Mouse (Mus musculus): Measurements from ENCODE around the gene Prr36. TPM values are rescaled to one million over a fixed set of nuclear protein-coding genes. Genes with fewer than 3 reads are reported as not detected.

The Prr36 gene
- polyA plus RNA-seq, 1 experiment from 2014 or later = 0.43 TPM

GRCm38 (mm10) chr8:4213210-4214005 lies 3.9 kb downstream of the Prr36 start:
- Histone ChIP-seq H3K9me3 (replicated peaks) (no peaks in the 10 kb centered on the region), H3K36me3 (no peaks in the 10 kb centered on the region), H3K27me3 (replicated peaks) (peaks cover 97% of the 10 kb centered on the region), H3K27ac (0 out of 2 replicates have a peak overlapping the region, but pooled peaks have one; percentile 26), H3K4me2 (peak overlapping the region; percentile 74), H3K4me1 (peaks cover 27% of the 10 kb centered on the region), H3K4me3 (peak overlapping the region; percentile 39), H3K9ac (0 out of 2 replicates have a peak overlapping the region, but pooled peaks have one; percentile 24)
- ATAC-seq = peak; percentile 60
- WGBS (ENCODE audit: insufficient replicate concordance) = 3% methylated on average over 18 of the region's 18 CpGs

- 2% methylated on average over 25 of the region's 25 CpGs for WGBS (ENCODE audit: insufficient replicate concordance)
- peak; percentile 23 for ATAC-seq
- Histone ChIP-seq H3K27ac (no peak overlapping the region), H3K27me3 (replicated peaks) (peaks cover 97% of the 10 kb centered on the region), H3K4me1 (peaks cover 27% of the 10 kb centered on the region), H3K4me3 (peak overlapping the region; percentile 39), H3K4me2 (peak overlapping the region; percentile 74), H3K9me3 (replicated peaks) (no peaks in the 10 kb centered on the region), H3K36me3 (no peaks in the 10 kb centered on the region), H3K9ac (no peak overlapping the region)
Measured at GRCm38 (mm10) chr8:4212809-4213209, 4.5 kb downstream of the Prr36 start.

- no peaks in the 10 kb centered on the region for H3K36me3 ChIP-seq
- 68% methylated on average over 6 of the region's 6 CpGs for WGBS (ENCODE audit: insufficient replicate concordance)
- no peak for ATAC-seq
- no peak overlapping the region for H3K4me3 ChIP-seq
- H3K4me1 ChIP-seq = peaks cover 39% of the 10 kb centered on the region
- H3K27me3 ChIP-seq (replicated peaks) = peaks cover 97% of the 10 kb centered on the region
- no peak overlapping the region for H3K4me2 ChIP-seq
- no peak overlapping the region for H3K27ac ChIP-seq
- no peaks in the 10 kb centered on the region for H3K9me3 ChIP-seq (replicated peaks)
- H3K9ac ChIP-seq = no peak overlapping the region
Measured at GRCm38 (mm10) chr8:4211097-4211496, 6.2 kb downstream of the Prr36 start.

- H3K27me3 ChIP-seq (replicated peaks) = peaks cover 97% of the 10 kb centered on the region
- H3K9ac ChIP-seq = no peak overlapping the region
- H3K27ac ChIP-seq = no peak overlapping the region
- ATAC-seq = no peak
- H3K4me2 ChIP-seq = peak overlapping the region; percentile 46
- H3K4me1 ChIP-seq = peaks cover 20% of the 10 kb centered on the region
- 49% methylated on average over 2 of the region's 2 CpGs for WGBS (ENCODE audit: insufficient replicate concordance)
- H3K4me3 ChIP-seq = peak overlapping the region; percentile 18; the same call in 1 of the 2 replicates
- H3K9me3 ChIP-seq (replicated peaks) = no peaks in the 10 kb centered on the region
- no peaks in the 10 kb centered on the region for H3K36me3 ChIP-seq
Measured at GRCm38 (mm10) chr8:4207016-4207350, 10.3 kb downstream of the Prr36 start.

- Histone ChIP-seq H3K36me3 (no peaks in the 10 kb centered on the region), H3K9ac (no peak overlapping the region), H3K4me1 (peaks cover 20% of the 10 kb centered on the region), H3K4me3 (peak overlapping the region; percentile 18), H3K4me2 (peak overlapping the region; percentile 46), H3K27me3 (replicated peaks) (peaks cover 93% of the 10 kb centered on the region), H3K9me3 (replicated peaks) (no peaks in the 10 kb centered on the region), H3K27ac (no peak overlapping the region)
- WGBS (ENCODE audit: insufficient replicate concordance) = 10% methylated on average over 44 of the region's 44 CpGs
- peak; percentile 72 for ATAC-seq
Measured at GRCm38 (mm10) chr8:4206182-4207015, 10.9 kb downstream of the Prr36 start.

- Histone ChIP-seq H3K36me3 (no peaks in the 10 kb centered on the region), H3K27ac (no peak overlapping the region), H3K4me1 (peaks cover 20% of the 10 kb centered on the region), H3K9ac (0 out of 2 replicates have a peak overlapping the region, but pooled peaks have one; percentile 14), H3K9me3 (replicated peaks) (no peaks in the 10 kb centered on the region), H3K27me3 (replicated peaks) (peaks cover 84% of the 10 kb centered on the region), H3K4me2 (peak overlapping the region; percentile 46), H3K4me3 (peak overlapping the region; percentile 18)
- ATAC-seq = no peak
- WGBS (ENCODE audit: insufficient replicate concordance) = 17% methylated on average over 38 of the region's 38 CpGs
Measured at GRCm38 (mm10) chr8:4205246-4206123, 11.8 kb downstream of the Prr36 start.

GRCm38 (mm10) chr8:4201321-4201720 lies 15.9 kb downstream of the Prr36 start:
- H3K9me3 ChIP-seq (replicated peaks) = no peaks in the 10 kb centered on the region
- no peak overlapping the region for H3K4me3 ChIP-seq
- peaks cover 44% of the 10 kb centered on the region for H3K27me3 ChIP-seq (replicated peaks)
- ATAC-seq = no peak
- no peaks in the 10 kb centered on the region for H3K36me3 ChIP-seq
- 20% methylated on average over 2 of the region's 2 CpGs for WGBS (ENCODE audit: insufficient replicate concordance)
- H3K4me1 ChIP-seq = peaks cover 10% of the 10 kb centered on the region
- H3K4me2 ChIP-seq = no peak overlapping the region
- H3K27ac ChIP-seq = no peak overlapping the region
- no peak overlapping the region for H3K9ac ChIP-seq

- 53% methylated on average over 7 of the region's 7 CpGs for WGBS (ENCODE audit: insufficient replicate concordance)
- H3K4me1 ChIP-seq = peaks cover 26% of the 10 kb centered on the region
- H3K9ac ChIP-seq = no peak overlapping the region
- no peaks in the 10 kb centered on the region for H3K9me3 ChIP-seq (replicated peaks)
- H3K27ac ChIP-seq = no peak overlapping the region
- H3K36me3 ChIP-seq = no peaks in the 10 kb centered on the region
- peaks cover 4% of the 10 kb centered on the region; the same call in 1 of the 2 replicates for H3K27me3 ChIP-seq (replicated peaks)
- ATAC-seq = no peak
- H3K4me2 ChIP-seq = peak overlapping the region; percentile 34
- no peak overlapping the region for H3K4me3 ChIP-seq
Measured at GRCm38 (mm10) chr8:4193588-4193894, 23.7 kb downstream of the Prr36 start.

GRCm38 (mm10) chr8:4192807-4193587 lies 24.3 kb downstream of the Prr36 start:
- 10% methylated on average over 18 of the region's 18 CpGs for WGBS (ENCODE audit: insufficient replicate concordance)
- Histone ChIP-seq H3K36me3 (no peaks in the 10 kb centered on the region), H3K9me3 (replicated peaks) (no peaks in the 10 kb centered on the region), H3K27ac (no peak overlapping the region), H3K27me3 (replicated peaks) (peaks cover 4% of the 10 kb centered on the region; the same call in 1 of the 2 replicates), H3K4me1 (peaks cover 31% of the 10 kb centered on the region), H3K4me3 (no peak overlapping the region), H3K4me2 (peak overlapping the region; percentile 34), H3K9ac (no peak overlapping the region)
- peak; percentile 53; the same call in 1 of the 2 replicates for ATAC-seq

GRCm38 (mm10) chr8:4192305-4192704 lies 25.0 kb downstream of the Prr36 start:
- Histone ChIP-seq H3K4me3 (no peak overlapping the region), H3K27me3 (replicated peaks) (peaks cover 4% of the 10 kb centered on the region; the same call in 1 of the 2 replicates), H3K9me3 (replicated peaks) (no peaks in the 10 kb centered on the region), H3K36me3 (peaks cover 5% of the 10 kb centered on the region; the same call in 1 of the 2 replicates), H3K27ac (no peak overlapping the region), H3K9ac (no peak overlapping the region), H3K4me1 (peaks cover 36% of the 10 kb centered on the region), H3K4me2 (no peak overlapping the region)
- no peak for ATAC-seq
- WGBS (ENCODE audit: insufficient replicate concordance) = 63% methylated on average over 5 of the region's 5 CpGs
